Mouse (Mus musculus) cerebellum, postnatal 10 days (tissue): ENCODE data around the gene Cntnap5c.

Experiments
- DNase-seq, 2 experiments: peaks; one replicate each; pipeline ENCODE4 v3.0.0; 2021; ENCODE audit warnings: mixed read lengths in 2 of 2

The Cntnap5c gene

GRCm38 (mm10) chr17:58004491-58004890 is 235.1 kb downstream of the Cntnap5c start:
- no peak for DNase-seq

- no peak for DNase-seq
Observed at GRCm38 (mm10) chr17:58041178-58041577, 271.8 kb downstream of the Cntnap5c start.

GRCm38 (mm10) chr17:58045149-58045548 is 275.8 kb downstream of the Cntnap5c start:
- DNase-seq, result no peak

DNA sequence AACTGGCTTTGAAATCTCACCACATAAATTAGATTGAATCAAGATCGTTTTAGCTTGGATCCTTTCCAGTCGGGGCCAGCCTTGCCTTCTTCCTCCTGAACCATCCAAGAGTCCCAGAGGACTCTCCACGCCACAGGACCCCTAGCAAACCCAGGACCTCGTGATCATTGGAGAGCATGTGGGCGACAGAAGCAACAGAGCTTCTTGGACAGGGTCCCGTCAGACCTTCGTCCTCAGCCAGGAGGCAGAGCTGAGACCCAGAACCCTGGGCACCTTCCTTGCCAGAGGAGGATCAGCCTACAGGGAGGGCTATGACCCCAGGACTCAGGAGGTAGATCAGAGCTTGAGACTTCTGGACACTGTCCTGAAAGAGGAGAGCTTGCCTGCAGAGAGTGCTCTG is 300.5 kb downstream of the Cntnap5c start:
- DNase-seq, result peak; percentile 24 to 53

GRCm38 (mm10) chr17:58082676-58083075 is 313.3 kb downstream of the Cntnap5c start:
- DNase-seq, result peak; percentile 77 to 79

DNA sequence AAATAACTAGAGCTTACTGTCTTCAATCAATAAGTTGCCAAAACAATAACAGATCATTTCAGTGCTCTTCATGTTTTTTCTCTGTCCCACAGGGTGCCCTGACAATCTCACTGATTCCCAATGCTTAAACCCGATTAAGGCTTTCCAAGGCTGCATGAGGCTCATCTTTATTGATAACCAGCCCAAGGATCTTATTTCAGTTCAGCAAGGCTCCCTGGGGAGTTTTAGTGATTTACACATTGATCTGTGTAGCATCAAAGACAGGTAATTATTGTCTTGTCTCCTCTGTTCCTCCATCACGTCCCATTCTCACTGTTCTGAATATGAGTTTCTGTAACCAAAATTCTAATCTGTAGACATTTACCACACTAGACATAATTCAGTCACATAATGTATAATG is 335.1 kb downstream of the Cntnap5c start:
- no peak for DNase-seq

- no peak for DNase-seq
Observed at GRCm38 (mm10) chr17:58107901-58108300, 338.5 kb downstream of the Cntnap5c start.

- no peak for DNase-seq
Observed at GRCm38 (mm10) chr17:58108335-58108734, 339.0 kb downstream of the Cntnap5c start.

GRCm38 (mm10) chr17:58187171-58187570 is 417.8 kb downstream of the Cntnap5c start:
- no peak for DNase-seq

- DNase-seq, result no peak
Observed at GRCm38 (mm10) chr17:58201148-58201547, 431.8 kb downstream of the Cntnap5c start.

DNA sequence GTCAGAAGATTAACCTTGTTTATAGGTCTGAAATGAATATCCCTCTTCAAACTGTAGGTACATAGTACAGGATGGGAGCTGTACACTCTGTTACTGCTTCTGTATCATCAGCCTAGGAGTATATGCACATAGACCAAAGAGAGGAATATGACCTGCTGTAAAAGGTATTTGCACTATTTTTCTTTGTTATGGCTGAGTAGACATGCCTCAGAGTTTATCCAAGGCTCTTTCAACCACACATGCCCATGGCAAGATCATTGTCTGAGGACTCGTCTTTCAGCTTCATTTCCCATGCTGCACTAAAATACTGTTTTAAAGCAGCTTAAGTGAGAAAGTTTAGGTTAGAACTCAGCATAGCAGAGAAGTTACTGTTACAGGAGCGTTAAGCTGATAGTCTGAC is 498.7 kb downstream of the Cntnap5c start:
- no peak for DNase-seq

- no peak for DNase-seq
Observed at GRCm38 (mm10) chr17:58351310-58351709, 581.9 kb downstream of the Cntnap5c start.

- DNase-seq, result no peak
Observed at GRCm38 (mm10) chr17:58356224-58356623, 586.9 kb downstream of the Cntnap5c start.

- peak; percentile 1 for DNase-seq
Observed at GRCm38 (mm10) chr17:58363582-58364267, 594.4 kb downstream of the Cntnap5c start.

- DNase-seq, result no peak
Observed at GRCm38 (mm10) chr17:58370089-58370488, 600.7 kb downstream of the Cntnap5c start.

DNA sequence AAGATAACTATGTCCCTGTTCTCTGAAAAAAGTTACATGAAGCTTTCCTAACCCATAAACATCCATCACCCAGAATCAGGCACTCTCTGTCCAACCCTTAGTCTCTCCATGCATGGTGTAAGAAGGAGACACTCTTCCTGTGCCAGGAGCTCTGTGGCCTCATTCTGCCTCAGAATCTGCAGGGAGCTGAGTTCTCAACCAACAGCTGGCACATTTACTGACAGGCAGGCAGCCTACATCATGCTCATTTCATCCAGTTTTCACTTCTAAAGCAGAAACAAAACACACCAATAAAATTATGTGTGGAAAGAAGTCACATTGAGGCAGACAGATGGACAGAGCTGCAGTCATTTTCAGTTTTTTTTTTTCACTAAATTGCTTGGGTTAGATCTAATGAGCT is 638.4 kb downstream of the Cntnap5c start:
- peak; percentile 43 to 50 for DNase-seq

DNA sequence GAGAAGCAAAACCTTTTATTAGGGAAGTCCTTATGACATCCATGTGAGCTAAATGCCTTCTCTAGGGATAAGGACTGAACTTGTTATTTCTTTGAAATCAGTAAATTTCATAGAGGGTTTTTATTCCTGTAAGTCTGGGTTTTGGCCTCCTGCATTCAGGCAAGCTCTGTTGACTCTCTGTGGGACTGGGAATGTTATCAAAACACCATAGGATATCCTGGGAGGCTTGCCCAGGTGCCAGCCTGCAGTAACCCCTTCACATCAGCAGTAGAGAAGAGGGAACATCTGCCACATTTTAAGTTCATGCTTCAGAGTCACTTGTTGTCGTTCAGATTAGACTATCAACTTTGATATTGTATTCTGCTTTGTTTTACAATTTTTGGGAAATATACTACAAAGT is 639.4 kb downstream of the Cntnap5c start:
- DNase-seq, result peak; percentile 60 to 67

DNA sequence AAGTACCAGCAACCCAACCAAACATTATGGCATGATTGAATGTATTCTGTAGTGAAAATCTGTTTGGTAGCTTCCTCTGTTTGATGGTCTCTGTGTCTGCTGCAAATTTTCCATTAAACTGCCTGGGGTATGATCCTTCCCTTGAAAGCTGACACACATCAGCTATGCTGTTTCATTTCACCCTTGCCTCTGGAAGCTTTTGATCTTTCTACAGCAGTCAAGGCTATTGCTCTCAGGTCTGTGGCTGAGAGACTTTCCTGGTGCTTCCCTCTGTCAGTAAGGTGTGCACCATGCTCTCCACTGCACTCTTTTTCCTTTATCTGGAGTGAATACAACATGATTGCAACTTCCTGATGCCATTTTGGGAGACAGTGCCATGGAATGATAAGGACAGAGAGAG is 668.1 kb downstream of the Cntnap5c start:
- DNase-seq, result no peak
